Mouse (Mus musculus) ovary, postnatal 14 days (tissue): ENCODE results near the gene Eva1c.

Experiments used
- DNase-seq: peaks from one replicate; pipeline ENCODE4 v3.0.0; 2022; ENCODE audit warnings: low spot score

The Eva1c gene

GRCm38 (mm10) chr16:90865652-90866051 lies 39.1 kb downstream of the Eva1c start:
- DNase-seq, result no peak

DNA sequence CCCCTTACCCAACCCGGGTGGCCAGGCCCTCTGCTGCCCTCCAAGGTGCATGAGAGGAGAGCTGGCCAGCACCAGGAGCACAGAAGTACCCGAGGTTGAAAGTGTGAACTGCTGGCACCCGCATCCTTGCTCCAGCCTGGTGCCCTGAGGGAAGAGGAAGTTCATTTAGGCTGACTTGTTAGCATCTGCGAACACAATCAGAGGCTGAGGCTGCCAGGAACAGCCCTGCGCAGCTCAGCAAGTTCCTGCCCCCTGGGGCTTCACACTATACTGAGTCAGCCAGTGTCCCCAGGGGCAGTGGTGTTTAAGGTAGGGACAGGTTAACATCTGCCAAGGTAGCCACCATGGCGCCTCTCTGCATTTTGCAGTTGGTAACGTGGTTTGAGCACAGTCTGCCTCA lies 41.6 kb downstream of the Eva1c start:
- no peak for DNase-seq

GRCm38 (mm10) chr16:90869361-90869760 lies 42.8 kb downstream of the Eva1c start:
- DNase-seq, result no peak

DNA sequence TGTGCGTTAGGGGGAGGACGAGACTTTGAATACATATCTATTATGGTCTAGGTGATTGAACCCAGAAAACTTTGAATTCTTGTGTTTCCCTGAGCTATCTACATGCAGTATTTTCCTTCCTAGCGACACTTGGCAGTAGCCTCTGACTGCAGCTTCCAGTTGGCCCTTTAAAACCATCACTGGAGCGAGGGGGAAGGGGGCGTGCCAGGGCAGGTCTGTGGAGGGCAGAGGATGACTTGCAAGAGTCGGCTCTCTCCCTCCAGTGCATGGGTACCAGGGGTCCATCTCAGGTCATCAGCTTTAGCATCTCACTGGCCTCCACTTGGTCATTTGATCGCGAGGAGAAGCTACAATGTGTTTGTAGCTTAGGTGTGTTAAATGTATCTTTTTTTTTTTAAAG lies 46.4 kb downstream of the Eva1c start:
- no peak for DNase-seq

- DNase-seq, result no peak
Observed at GRCm38 (mm10) chr16:90874536-90874935, 48.0 kb downstream of the Eva1c start.

DNA sequence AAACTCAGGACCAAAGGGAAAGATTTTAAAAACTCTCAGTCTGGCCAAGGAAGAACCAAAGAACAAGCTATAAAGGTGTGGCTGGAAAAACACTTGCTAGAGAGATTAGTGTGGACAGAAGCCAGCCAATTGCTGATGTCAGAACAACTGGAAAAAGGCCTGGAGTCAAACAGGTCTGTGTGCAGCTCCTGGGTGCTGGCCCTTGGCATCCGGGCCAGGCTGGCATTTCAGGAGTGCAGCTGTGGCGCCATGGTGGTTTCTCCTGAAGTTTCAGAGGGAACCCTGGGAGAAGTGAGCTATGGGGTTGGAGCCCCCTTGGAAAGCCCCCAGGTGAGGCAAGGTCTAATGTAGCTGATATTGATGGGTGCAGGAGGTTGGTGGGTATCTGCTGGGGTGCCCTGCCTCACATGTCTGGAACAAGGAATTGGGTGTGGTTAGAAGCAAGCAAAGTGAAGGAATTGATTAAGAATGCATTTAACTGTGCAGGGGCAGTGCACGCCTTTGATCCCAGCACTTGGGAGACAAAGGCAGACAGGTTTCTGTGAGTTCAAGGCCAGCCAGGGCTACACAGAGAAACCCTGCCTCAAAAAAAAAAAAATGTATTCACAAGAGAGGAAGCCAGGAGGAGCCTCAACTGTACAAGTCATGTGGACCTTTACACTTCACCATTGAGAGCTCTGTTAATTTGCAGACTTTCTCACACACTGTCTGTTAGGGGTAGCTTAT lies 51.8 kb downstream of the Eva1c start:
- DNase-seq, result no peak

DNA sequence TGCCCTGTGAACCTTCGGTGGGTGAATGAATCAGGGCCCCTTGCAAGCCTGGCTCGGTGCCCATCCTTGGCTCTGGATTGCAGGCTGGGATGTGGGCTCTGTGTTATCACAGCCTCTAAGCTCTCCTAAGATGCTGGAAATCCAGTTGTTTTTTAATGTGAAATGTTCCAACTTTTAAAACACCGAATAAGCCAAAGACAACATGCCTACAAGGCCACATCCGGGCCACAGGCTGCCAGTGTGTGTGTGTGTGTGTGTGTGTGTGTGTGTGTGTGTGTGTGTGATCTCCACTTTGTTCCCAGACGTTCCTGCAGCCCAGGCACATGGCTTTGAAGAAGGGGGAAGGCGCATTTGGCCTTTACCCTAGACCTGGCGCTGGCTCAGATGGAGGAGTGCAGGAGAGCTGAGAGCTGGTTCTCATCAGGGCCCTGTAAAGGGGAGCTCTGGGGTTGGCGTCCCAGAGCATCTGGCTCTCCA lies 56.0 kb downstream of the Eva1c start:
- peak; percentile 58 for DNase-seq

DNA sequence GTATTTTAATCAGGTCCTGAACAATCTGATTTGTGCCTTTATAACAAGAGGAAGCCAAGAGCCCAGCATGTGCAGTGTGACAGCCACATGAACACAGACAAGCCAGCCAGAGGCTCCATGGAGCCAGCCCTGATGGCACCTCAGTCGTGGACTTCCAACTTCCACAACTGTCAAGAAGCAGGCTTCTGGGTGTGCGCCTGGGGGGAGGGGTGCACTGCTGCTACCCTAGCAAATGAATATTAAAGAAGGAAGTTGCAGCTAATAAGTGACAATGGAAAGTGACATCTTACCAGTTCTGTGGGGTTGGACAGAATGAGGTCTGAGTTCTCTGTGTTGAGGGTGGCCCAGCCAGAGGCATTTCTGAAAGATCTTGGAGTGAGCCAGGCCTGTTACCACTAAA lies 58.8 kb downstream of the Eva1c start:
- DNase-seq, result no peak

DNA sequence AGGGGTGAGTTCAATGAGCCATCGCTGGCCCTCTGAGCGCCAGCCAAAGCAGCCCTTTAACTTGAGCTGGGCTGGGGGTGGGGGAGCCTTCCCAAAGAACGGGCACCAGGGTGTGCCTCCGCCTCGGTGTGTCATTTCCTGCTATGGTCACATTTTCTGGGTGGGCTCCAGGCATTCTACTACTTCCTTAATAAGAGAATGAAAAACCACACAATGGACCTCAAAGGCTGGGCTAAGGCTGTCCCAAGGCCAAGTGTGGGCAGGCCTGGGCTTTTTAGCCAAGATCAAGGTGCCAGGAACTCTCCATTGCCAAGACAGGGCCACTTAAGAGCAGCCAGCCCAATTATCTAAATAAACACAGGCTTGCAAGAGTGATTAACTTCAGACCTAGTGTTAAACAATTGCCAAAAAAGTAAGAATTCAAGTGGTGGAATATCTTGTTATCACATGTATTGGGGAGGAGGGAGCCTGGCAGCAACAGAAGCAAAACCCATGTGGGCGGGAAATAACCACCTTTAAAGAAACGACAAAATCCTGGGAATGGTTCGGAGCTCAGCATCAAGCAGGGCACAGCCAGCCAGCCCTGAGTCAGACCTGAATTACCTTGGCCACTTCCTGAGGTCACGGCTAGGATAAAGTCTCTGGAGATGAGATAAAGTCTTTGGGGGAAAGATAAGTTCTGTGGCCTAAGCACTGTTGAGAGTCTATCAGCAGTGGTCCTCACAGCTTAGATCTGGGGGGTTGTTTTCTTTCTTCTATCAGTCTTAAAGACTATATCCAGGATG lies 59.5 kb downstream of the Eva1c start:
- DNase-seq, result peak; percentile 40

DNA sequence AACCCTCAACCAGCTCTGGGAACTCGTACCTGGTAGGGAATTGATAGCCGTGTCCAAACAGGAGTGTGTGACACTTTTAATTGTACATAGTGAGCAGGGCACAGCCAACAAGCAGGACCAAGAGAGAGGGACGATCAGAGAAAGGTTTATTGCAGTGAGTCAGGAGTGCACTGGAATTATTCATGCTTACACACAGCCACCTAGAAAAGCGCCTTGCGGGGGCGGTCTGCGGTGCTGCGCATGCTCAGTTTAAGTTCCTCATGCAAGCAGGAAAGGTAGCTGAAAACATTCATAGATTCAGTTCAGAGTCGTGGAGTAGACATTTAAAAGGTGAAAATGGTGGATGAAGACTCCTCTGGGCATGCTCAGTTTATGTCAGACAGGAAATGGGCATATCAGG lies 64.2 kb downstream of the Eva1c start:
- no peak for DNase-seq

DNA sequence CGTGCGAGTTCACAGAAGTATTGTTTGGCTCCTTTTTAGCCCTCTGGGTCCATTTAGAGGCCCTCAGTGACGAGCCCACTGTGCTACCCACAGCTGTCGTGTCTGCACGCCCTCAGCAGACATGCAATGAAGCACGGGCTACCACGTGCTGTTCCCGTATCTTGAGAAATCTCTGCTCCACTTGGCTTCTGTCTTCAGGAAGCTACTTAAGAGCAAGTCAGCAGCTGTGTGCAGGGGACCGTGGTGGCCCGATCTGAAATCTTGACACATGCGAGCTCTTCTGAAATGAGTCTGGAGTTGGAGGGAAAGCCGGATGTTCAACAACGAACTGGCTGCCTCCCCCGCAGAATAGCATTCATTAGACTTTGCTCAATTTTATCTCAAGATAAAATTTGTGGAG lies 65.1 kb downstream of the Eva1c start:
- no peak for DNase-seq

DNA sequence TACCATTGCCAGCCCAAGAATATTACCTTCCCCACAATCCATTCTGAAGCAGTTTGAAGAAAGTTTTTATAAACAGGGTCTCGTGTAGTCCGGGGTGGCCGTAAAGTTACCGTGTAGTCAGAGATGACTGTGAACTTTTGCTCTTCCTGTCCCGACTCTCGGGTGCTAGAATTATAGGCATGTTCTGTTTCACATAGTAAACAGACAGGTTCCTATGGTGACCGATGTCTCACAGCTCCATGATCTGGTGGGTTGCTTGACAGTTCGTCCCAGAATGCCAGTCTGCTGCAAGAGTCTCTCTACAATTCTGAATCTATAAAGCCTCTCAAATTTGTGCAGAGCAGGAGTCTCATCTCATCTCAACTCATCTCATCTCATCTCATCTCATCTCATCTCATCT lies 65.6 kb downstream of the Eva1c start:
- DNase-seq, result no peak

GRCm38 (mm10) chr16:90893019-90893418 lies 66.5 kb downstream of the Eva1c start:
- DNase-seq, result no peak

GRCm38 (mm10) chr16:90893792-90894191 lies 67.3 kb downstream of the Eva1c start:
- no peak for DNase-seq

GRCm38 (mm10) chr16:90897651-90898050 lies 71.1 kb downstream of the Eva1c start:
- no peak for DNase-seq

DNA sequence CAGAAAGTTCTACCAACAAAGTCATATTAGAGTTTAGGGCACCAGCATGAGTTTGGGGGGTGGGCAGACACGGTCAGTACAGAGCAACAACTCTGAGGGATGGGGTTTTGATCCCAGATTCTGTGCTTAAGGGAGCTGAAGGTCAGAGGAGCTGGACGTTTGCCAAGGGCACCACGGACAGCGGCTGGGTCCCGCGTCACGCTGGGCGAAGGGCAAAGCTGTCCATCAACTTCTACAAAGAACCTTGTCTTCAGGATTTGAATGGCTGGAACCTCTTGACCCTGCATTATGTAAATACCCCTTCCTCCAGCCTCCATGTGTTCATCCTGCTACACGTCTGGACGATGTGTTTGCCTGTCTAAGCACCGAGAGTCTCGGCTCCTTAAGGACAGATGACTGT lies 73.0 kb downstream of the Eva1c start:
- DNase-seq, result no peak

DNA sequence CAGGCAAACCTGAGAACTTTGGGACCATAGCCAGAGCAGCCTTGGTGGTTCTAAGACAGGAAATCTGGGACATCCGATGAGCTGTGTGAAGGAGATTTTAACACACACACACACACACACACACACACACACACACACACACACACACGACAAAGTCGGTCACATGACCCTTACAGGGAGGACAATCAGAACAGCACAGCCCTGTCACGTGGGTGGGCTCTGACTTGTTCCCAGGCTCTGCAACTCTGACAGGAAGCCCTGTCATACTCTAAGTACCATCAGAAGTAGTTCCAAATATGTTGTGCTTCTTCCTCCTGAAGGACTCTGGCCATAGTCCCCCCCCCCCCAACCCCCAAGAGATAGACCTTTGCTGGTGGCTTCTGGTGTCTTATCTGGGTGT lies 74.8 kb downstream of the Eva1c start:
- no peak for DNase-seq

DNA sequence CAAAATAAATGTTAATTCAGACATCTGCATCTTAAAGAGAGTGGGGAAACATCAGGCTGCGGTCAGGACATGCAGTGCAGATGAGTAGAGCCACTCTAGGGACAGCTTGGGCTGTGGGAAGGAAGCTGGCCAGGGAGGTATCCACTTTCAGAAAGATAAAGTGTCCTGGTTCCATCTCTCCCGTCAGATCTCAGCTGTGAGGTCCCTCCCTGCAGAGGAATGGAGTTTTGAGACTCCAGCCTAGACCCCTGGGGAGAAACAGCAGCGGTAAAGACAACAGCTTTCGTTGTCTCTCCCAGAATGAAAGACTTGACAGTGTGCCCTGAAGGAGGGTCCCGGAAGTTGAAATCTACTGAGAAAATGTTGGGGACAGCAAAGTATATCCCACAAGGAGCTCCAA lies 76.8 kb downstream of the Eva1c start:
- DNase-seq, result no peak

DNA sequence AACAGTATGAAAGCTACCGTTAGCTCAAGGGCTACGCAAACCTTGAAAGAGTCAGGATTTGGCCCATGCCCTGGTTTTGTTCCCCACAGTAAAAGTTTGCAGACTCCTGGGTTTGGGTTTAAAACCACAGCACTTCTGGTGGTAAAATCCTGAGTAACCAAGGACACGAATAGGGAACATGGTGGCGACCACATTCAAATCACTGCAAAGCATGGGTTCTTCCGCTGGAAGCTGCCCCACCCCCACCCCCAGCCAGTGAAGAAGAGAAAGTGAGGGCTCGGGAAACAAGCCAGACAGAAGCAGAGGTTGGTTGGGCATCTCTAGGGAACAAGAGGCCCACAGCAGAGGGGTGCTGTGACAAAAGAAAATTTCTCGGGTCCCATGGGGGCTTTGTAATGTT lies 80.7 kb downstream of the Eva1c start:
- DNase-seq, result no peak

- DNase-seq, result no peak
Observed at GRCm38 (mm10) chr16:90910855-90911533, 84.5 kb downstream of the Eva1c start.

DNA sequence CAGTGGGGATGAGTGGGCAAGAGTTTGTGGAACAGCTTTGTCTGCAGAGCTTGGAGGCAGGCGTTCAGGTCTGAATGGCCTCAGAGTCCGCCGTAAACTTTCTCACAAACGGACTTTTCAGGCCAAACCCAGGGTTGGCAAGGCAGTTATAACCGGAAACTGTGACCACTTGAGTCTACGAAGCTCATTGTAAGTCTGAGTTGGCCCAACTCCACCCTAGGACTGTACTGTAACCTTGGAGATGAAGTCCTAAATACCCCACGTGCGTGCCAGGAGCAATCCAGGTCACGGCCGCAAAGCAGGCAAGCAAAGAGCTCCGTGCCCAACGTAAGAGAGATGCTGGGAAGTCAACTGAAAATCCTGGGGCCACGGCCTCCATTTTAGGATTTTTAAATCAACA lies 85.2 kb downstream of the Eva1c start:
- no peak for DNase-seq

DNA sequence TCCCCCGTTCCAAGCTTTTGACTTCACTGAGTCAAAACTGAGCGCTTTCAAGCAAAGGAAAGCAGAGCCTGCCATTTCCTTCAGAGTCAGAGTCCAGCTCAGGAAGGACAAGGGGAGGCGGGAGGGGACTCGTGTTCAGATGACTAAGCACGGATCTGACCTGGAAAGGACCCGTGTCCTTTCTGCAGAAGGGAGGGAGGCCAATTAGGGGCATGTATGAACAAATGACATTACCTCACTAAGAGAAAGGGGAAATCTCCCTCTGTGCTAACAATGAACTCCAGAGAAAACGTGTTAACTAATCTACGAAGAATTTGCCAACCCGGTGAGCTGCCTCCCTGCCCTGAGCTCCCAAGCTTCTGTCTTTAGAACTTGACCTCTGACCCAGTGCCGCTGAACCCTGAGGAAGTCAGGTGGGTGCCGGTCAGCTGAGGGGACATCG lies 89.5 kb downstream of the Eva1c start:
- no peak for DNase-seq

DNA sequence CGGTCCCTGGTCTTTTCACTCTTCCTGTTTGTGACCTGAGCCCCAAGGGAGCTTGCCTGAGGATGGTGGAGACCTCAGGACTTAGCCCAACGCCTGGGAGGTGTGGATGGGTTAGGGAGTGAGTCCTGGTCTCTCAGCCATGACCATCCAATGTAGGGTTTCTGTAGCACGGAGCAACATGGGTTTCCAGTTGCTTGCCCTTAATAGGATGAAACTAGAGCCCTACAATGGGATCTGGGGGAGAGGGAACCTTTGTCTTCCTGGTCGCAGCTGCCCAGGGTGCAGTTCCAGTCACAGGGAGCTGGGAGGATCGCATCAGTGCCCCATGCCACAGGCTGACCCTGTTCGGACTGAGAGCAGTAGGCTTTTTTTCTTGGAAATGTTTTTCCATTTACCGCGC lies 90.6 kb downstream of the Eva1c start:
- DNase-seq, result no peak
